8 mouse cellular contexts compared by ENCODE assay signal in genomic region chr6:50596301-50597211, GRCm38 (mm10). TPM values are rescaled to one million over a fixed set of nuclear protein-coding genes. Genes with fewer than 3 reads are reported as not detected.
DNase-seq lines count a peak whose midpoint lies in the region.

TSS of gene 4921507P07Rik (minus strand) at chr6:50596632.

- peaks cover 26% of the 10 kb centered on the region for H3K27me3 ChIP-seq in megakaryocyte, embryonic 14.5 days (replicated peaks)

- DNase-seq in adrenal gland, adult 18-20 months (ENCODE audit: low spot score in 2 of 2) = peak; percentile 93 to 95
- DNase-seq in embryo, embryonic 10.5 days (ENCODE audit: low spot score) = peak; percentile 97
- DNase-seq in gastrocnemius, postnatal 10 days = peak; percentile 93
- peak; percentile 95 for DNase-seq in induced T-regulatory cell, adult 2 months (ENCODE audit: low read depth)
- DNase-seq in left cerebral cortex, adult 8-10 months (ENCODE audit: low spot score in 2 of 2) = peak; percentile 76 to 88
- DNase-seq in right cerebral cortex, adult 2 months (ENCODE audit: low spot score in 2 of 2) = peak; percentile 85
- DNase-seq in urinary bladder, postnatal 10 days (ENCODE audit: low spot score) = peak; percentile 80

- H3K9me3 ChIP-seq in megakaryocyte, embryonic 14.5 days = peaks cover 14% of the 10 kb centered on the region

- no peaks in the 10 kb centered on the region for H3K36me3 ChIP-seq in megakaryocyte, embryonic 14.5 days (replicated peaks; ENCODE audit: low read length)

- H3K4me3 ChIP-seq in megakaryocyte, embryonic 14.5 days (replicated peaks) = peak within 1 kb of the TSS; percentile 93

- peaks cover 10% of the 10 kb centered on the region for H3K4me1 ChIP-seq in megakaryocyte, embryonic 14.5 days

RNA-seq across cellular contexts. Expression of gene 4921507P07Rik, which starts in this region (rescaled TPM):
- under 1 TPM; 0.13 to 0.26 TPM for total RNA-seq in adrenal gland, adult 18-20 months (2021)
- total RNA-seq in gastrocnemius, postnatal 10 days (2021) = under 1 TPM; 0.19 to 0.36 TPM
- under 1 TPM; 0.30 to 0.79 (median 0.64) TPM for total RNA-seq in left cerebral cortex, adult 8-10 months (2022)
- not detected in 2 replicates for polyA plus RNA-seq in megakaryocyte, embryonic 14.5 days (2012; ENCODE audit: insufficient read depth, low replicate concordance)

Comparison
In these comparisons a context has a peak if more than half of its experiments do, and no peak if none do; other contexts are left out.
1. Peak in every context shown above with its lines: DNase-seq and H3K4me3 ChIP-seq.
2. Peak in DNase-seq in adrenal gland, adult 18-20 months; RNA of the gene not detected or under 1 TPM.
3. Peak in DNase-seq in gastrocnemius, postnatal 10 days; RNA of the gene not detected or under 1 TPM.
4. Peak in DNase-seq in left cerebral cortex, adult 8-10 months; RNA of the gene not detected or under 1 TPM.